12 mouse cellular contexts compared by ENCODE assay signal in the genomic region with DNA sequence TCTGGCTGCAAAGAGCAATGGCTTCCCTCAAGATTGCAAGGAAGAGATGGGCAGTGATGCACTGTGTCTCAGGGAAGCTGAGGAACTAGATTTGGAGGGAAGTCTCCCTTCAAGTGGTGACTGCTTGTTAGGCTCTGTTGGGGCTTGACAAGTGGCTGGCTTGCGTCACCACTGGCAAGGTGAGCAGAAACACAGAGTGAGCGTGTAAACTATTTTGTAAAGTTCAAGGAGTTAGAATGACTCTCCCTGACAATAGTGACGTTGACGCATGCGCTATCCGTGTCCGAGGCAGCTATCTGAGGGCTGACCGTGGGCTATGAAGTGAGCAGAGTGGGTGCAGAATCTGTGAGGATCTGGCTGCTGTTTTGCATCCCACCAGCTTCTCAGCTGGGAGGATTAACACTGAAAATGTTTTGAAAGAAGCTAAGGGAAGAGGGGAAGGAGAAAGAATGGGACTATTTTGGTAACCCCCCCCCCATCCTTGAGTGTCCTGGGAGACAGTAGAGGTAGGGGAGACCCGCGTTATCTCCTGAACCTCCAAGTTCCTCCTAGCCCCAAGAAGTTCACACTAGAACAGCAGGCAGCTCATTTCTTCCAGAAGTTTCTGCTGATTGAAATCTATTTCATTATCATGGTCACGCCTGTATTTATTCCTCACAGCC. TPM values are rescaled to one million over a fixed set of nuclear protein-coding genes. Genes with fewer than 3 reads are reported as not detected.
DNase-seq lines count a peak whose midpoint lies in the region; ATAC-seq lines count a peak whose summit lies in the region.
"Had no signal": no experiment of that assay in that cellular context is flagged by ENCODE, and none has a peak within 500 bp of the region (broad histone marks: within the 10 kb centered on the region; RNA-seq: fewer than 3 reads in every experiment).

No protein-coding gene starts in this region.

- no peaks in the 10 kb centered on the region for H3K36me3 ChIP-seq in kidney, embryonic 14.5 days (ENCODE audit: control insufficient read depth, insufficient read depth, low read length)
- no peaks in the 10 kb centered on the region for H3K36me3 ChIP-seq in embryonic facial prominence, embryonic 14.5 days (ENCODE audit: control insufficient read depth, insufficient read depth, low read length)
- no peaks in the 10 kb centered on the region; the same call in 1 of the 2 replicates for H3K36me3 ChIP-seq in intestine, embryonic 16.5 days (ENCODE audit: control insufficient read depth, insufficient read depth, low read length)
- H3K36me3 ChIP-seq: midbrain, embryonic 12.5 days had no signal

- H3K4me2 ChIP-seq in kidney, embryonic 14.5 days (replicated peaks; ENCODE audit: low read depth, low read length): no peak overlapping the region
- H3K4me2 ChIP-seq in embryonic facial prominence, embryonic 14.5 days (ENCODE audit: low read depth, low read length): peak overlapping the region; percentile 31; the same call in 1 of the 2 replicates
- peak overlapping the region; percentile 22; the same call in 1 of the 2 replicates for H3K4me2 ChIP-seq in intestine, embryonic 16.5 days (ENCODE audit: low read depth, low read length)
- H3K4me2 ChIP-seq: midbrain, embryonic 12.5 days had no signal

- WGBS in kidney, embryonic 14.5 days: 63% methylated on average over 11 of the region's 11 CpGs
- 72% methylated on average over 11 of the region's 11 CpGs for WGBS in embryonic facial prominence, embryonic 14.5 days
- WGBS in intestine, embryonic 16.5 days: 42% methylated on average over 11 of the region's 11 CpGs

- H3K9ac ChIP-seq in kidney, embryonic 14.5 days (ENCODE audit: low read depth, low read length): 0 out of 2 replicates have a peak overlapping the region, but pooled peaks have one; percentile 28
- H3K9ac ChIP-seq in embryonic facial prominence, embryonic 14.5 days (ENCODE audit: low read depth, low read length): no peak overlapping the region
- no peak overlapping the region for H3K9ac ChIP-seq in intestine, embryonic 16.5 days (ENCODE audit: low read depth, low read length)
- H3K9ac ChIP-seq: midbrain, embryonic 12.5 days had no signal

- no peaks in the 10 kb centered on the region for H3K9me3 ChIP-seq in kidney, embryonic 14.5 days (ENCODE audit: control insufficient read depth, low read length)
- no peaks in the 10 kb centered on the region for H3K9me3 ChIP-seq in embryonic facial prominence, embryonic 14.5 days (ENCODE audit: control insufficient read depth, low read length)
- no peaks in the 10 kb centered on the region for H3K9me3 ChIP-seq in intestine, embryonic 16.5 days (ENCODE audit: control insufficient read depth, low read length)
- H3K9me3 ChIP-seq: midbrain, embryonic 12.5 days had no signal

- H3K27me3 ChIP-seq in kidney, embryonic 14.5 days (ENCODE audit: control insufficient read depth, insufficient read depth, low read length): no peaks in the 10 kb centered on the region
- no peaks in the 10 kb centered on the region for H3K27me3 ChIP-seq in embryonic facial prominence, embryonic 14.5 days (replicated peaks; ENCODE audit: control insufficient read depth, insufficient read depth, low read length)
- no peaks in the 10 kb centered on the region for H3K27me3 ChIP-seq in intestine, embryonic 16.5 days (replicated peaks; ENCODE audit: control insufficient read depth, insufficient read depth, low read length)
- H3K27me3 ChIP-seq: midbrain, embryonic 12.5 days had no signal

- H3K27ac ChIP-seq in kidney, embryonic 14.5 days (ENCODE audit: low read depth, low read length): peak overlapping the region; percentile 79
- peak overlapping the region; percentile 70 for H3K27ac ChIP-seq in embryonic facial prominence, embryonic 14.5 days (replicated peaks; ENCODE audit: low read depth, low read length)
- H3K27ac ChIP-seq in intestine, embryonic 16.5 days (ENCODE audit: low read length): peak overlapping the region; percentile 83
- H3K27ac ChIP-seq: midbrain, embryonic 12.5 days had no signal

- H3K4me1 ChIP-seq in kidney, embryonic 14.5 days (ENCODE audit: control insufficient read depth, insufficient read depth, low read length): peaks cover 8% of the 10 kb centered on the region; the same call in 1 of the 2 replicates
- H3K4me1 ChIP-seq in embryonic facial prominence, embryonic 14.5 days (ENCODE audit: control insufficient read depth, insufficient read depth, low read length): peaks cover 14% of the 10 kb centered on the region; the same call in 1 of the 2 replicates
- H3K4me1 ChIP-seq in intestine, embryonic 16.5 days (ENCODE audit: control insufficient read depth, insufficient read depth, low read length): peaks cover 6% of the 10 kb centered on the region; the same call in 1 of the 2 replicates
- H3K4me1 ChIP-seq: midbrain, embryonic 12.5 days had no signal

- no peak for DNase-seq in kidney, postnatal 4 days
- no peak for DNase-seq in embryonic facial prominence, embryonic 14.5 days (ENCODE audit: low spot score)
- DNase-seq in lung, postnatal 14 days: peak; percentile 45
- DNase-seq in cerebellum, postnatal 10 days: no peak
- no peak for DNase-seq in adrenal gland, postnatal 25 days
- DNase-seq: thymus, postnatal 4 days had no signal

- no peak overlapping the region for H3K4me3 ChIP-seq in kidney, embryonic 14.5 days (ENCODE audit: low read length)
- H3K4me3 ChIP-seq in embryonic facial prominence, embryonic 14.5 days (ENCODE audit: low read depth, low read length): no peak overlapping the region
- no peak overlapping the region for H3K4me3 ChIP-seq in intestine, embryonic 16.5 days (ENCODE audit: low read length)
- H3K4me3 ChIP-seq: midbrain, embryonic 12.5 days had no signal

- no peak for ATAC-seq in kidney, embryonic 14.5 days (ENCODE audit: low FRiP score, low TSS enrichment)
- ATAC-seq in embryonic facial prominence, embryonic 14.5 days (ENCODE audit: low read depth): no peak
- ATAC-seq in intestine, embryonic 16.5 days: peak; percentile 17; the same call in 1 of the 2 replicates
- ATAC-seq: activated CD4-positive, CD25-positive, alpha-beta regulatory T cell, adult 4 months had no signal

RNA-seq across cellular contexts. Expression of gene Sparcl1, which starts 18.0 kb away (rescaled TPM):
- 33.5 and 36.1 TPM in 2 replicates for polyA plus RNA-seq in kidney, embryonic 14.5 days (2014; fragmentation: Nextera tagmentation; extraction: Ambion mirVana)
- polyA plus RNA-seq in embryonic facial prominence, embryonic 14.5 days (2014; fragmentation: Nextera tagmentation; extraction: Ambion mirVana): 108 and 117 TPM in 2 replicates
- polyA plus RNA-seq in intestine, embryonic 16.5 days (2015; fragmentation: Nextera tagmentation; extraction: Ambion mirVana): 191 and 194 TPM in 2 replicates
- total RNA-seq in adrenal gland, postnatal 25 days (2021): 24.7 and 25.0 TPM in 2 replicates
- polyA plus RNA-seq: activated CD4-positive, CD25-positive, alpha-beta regulatory T cell, adult 4 months had no signal

RNA-seq across cellular contexts. Expression of gene Gm17660, which starts 18.1 kb away (rescaled TPM):
- not detected in 2 replicates for polyA plus RNA-seq in kidney, embryonic 14.5 days (2014; fragmentation: Nextera tagmentation; extraction: Ambion mirVana)
- polyA plus RNA-seq in embryonic facial prominence, embryonic 14.5 days (2014; fragmentation: Nextera tagmentation; extraction: Ambion mirVana): 0.47 TPM in 1 of 2 replicates, not detected in the other
- not detected in 2 replicates for polyA plus RNA-seq in intestine, embryonic 16.5 days (2015; fragmentation: Nextera tagmentation; extraction: Ambion mirVana)
- total RNA-seq in adrenal gland, postnatal 25 days (2021): not detected in 2 replicates
- total RNA-seq: left cerebral cortex, postnatal 25 days had no signal
- polyA plus RNA-seq: activated CD4-positive, CD25-positive, alpha-beta regulatory T cell, adult 4 months; midbrain, embryonic 12.5 days; spleen, adult 2 months had no signal

RNA-seq across cellular contexts. Expression of gene Nudt9, which starts 49.4 kb away (rescaled TPM):
- polyA plus RNA-seq in kidney, embryonic 14.5 days (2014; fragmentation: Nextera tagmentation; extraction: Ambion mirVana): 57.5 and 58.1 TPM in 2 replicates
- polyA plus RNA-seq in embryonic facial prominence, embryonic 14.5 days (2014; fragmentation: Nextera tagmentation; extraction: Ambion mirVana): 56.8 and 59.0 TPM in 2 replicates
- polyA plus RNA-seq in intestine, embryonic 16.5 days (2015; fragmentation: Nextera tagmentation; extraction: Ambion mirVana): 61.0 and 61.8 TPM in 2 replicates
- total RNA-seq in adrenal gland, postnatal 25 days (2021): 53.6 and 62.9 TPM in 2 replicates
